Mouse (Mus musculus): Measurements from ENCODE around the gene Sarnp.
A peak's percentile ranks its signal among the peaks of the same experiment; 100 is the strongest.

Sarnp gene

GRCm38 (mm10) chr10:128817033-128817432 lies at the start of gene Sarnp:
Gene Sarnp, plus strand, starts transcription at chr10:128817333.
- DNase-seq (ENCODE audit: low spot score): no peak

- peak; percentile 25 for DNase-seq (ENCODE audit: low spot score)
Measured at GRCm38 (mm10) chr10:128772895-128773294, 44.2 kb upstream of the Sarnp start.

- DNase-seq (ENCODE audit: low spot score): peak; percentile 28
Measured at GRCm38 (mm10) chr10:128773685-128774084, 43.4 kb upstream of the Sarnp start.

DNA sequence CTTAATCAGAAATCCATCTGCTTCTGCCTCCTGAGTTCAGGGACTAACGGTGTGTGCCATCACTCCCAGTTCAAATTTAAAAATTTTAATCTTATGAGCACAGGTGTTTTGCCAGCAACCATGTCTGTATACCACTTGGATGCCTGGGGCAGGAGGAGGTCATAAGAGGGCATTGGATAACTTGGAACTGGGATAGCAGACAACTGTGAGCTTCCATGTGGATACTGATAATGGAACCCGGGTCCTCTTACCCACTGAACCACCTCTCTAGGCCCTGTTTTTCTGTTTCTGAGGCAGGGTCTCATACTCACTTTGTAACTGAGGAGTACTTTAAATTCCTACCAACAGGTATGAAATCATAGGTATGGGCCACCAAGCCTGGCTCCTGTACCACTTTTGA lies 38.7 kb upstream of the Sarnp start:
- DNase-seq (ENCODE audit: low spot score): no peak

DNA sequence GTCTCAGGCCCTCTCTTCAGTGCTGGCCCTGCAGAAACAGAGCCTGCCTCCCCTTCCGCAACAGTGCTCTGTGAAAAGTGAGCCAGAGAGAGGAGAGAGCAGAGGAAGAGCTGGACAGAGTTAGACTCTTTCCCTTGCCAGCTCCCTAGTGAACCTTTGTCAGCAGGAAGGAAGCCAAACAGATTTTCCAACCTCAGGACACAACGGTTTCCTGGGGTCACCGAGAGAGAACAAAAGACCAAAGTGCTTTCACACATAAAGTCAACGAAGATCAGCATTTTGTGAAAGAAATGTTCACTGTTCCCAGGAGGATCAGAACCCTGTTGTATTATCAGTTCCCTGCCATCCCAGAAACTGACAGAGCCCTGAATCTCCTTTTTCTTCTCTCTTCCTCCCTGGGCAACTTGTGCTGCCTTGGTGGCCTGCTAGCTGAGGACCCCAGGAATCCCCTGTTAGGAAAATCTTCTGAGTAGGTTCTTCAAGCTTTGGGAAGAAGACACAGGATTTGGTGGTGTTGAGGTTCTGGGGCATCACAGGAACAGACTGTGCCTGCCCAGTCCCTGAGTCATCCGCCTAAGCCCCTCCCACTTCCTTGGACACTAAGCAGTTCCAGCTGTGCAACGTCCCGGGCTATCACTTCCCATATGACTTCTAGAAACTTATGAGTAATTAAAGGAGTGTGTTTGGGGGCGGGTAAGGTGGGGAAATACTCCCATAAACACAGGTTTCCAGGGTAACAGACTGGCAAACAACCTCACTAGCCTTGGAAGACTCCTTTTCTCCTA lies 37.9 kb upstream of the Sarnp start:
- DNase-seq (ENCODE audit: low spot score): no peak

GRCm38 (mm10) chr10:128780200-128780599 lies 36.9 kb upstream of the Sarnp start:
- no peak for DNase-seq (ENCODE audit: low spot score)

DNA sequence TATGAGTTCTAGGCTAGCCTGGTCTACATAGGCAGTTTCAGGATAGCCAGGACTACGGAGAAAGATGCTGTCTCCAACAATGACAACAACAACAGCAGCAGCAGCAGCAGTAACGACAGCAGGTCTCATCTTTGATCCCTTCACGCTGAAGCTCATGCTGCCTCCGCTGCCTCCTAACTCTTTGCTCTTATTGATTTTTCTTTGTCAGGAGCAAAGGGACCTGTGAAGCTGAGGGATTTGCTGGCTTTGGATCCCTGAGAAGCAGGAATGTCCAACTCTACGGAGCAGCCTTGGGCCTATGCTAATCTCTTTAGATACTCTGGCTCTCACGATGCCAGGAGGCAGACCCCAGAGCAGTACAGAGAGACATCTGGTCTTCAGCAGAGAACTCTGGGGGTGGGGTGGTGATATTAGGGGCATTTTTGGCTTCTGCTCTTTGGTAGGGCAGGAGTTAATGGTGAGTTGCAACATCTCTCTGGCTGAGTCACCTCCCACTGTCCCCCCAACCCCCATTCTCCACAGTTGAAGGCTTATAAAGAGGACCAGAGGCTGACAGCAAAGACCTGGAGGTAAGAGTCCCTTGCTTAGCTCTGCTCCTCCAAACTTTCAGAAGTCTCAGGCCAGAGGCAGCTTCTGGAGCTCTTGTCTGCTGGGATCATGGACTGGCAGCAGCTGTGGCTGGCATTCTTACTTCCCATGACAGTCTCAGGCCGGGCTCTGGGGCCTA lies 26.6 kb upstream of the Sarnp start, which contains the start of gene Mmp19:
Gene Mmp19, plus strand, starts transcription at position 513 of the 727 bp plus-strand sequence.
- peak; percentile 9 for DNase-seq (ENCODE audit: low spot score)

- no peak for DNase-seq (ENCODE audit: low spot score)
Measured at GRCm38 (mm10) chr10:128792041-128792440, 25.1 kb upstream of the Sarnp start.

GRCm38 (mm10) chr10:128793258-128793657 lies 23.9 kb upstream of the Sarnp start:
- DNase-seq (ENCODE audit: low spot score): no peak

- no peak for DNase-seq (ENCODE audit: low spot score)
Measured at GRCm38 (mm10) chr10:128794391-128794790, 22.7 kb upstream of the Sarnp start.

DNA sequence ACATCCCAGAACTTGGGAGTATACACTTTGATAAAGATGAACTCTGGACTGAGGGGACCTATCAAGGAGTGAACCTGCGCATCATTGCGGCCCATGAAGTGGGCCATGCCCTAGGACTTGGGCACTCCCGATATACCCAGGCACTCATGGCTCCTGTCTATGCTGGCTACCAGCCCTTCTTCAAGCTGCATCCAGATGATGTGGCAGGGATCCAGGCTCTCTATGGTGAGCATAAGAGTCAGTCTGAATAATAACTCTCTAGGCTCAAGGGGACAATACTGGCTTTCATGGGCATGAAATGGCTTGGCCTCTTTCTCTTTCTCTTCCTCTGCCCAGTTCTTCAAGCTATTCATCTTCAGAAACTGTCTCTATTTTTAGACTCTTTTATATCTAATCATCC lies 21.6 kb upstream of the Sarnp start:
- DNase-seq (ENCODE audit: low spot score): no peak

- DNase-seq (ENCODE audit: low spot score): no peak
Measured at GRCm38 (mm10) chr10:128798676-128799075, 18.5 kb upstream of the Sarnp start.

DNA sequence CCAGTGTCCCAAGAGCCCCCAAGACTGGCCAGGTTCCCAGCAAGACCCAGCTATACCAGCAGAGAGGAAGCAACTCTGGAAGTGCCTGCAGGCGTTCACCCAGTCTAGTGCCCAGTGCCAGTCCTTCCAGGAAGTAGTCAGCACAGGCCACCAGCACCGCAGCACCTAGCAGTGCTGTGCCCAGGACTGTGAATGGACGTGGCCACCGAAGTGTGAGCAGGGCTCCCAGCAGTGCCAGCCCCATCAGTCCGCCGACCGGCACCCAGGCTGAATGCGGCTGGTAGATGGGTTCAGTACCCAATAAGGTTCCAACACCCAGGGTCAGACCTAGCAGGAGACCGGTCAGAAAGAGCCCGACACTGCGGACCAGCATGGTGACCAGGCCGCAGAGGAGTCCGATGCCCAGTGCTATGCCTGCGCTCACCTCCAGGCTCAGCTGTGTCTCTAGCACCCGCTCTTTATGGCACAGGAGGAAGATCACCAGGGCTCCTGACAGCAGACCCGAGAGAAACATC lies 15.1 kb upstream of the Sarnp start:
- no peak for DNase-seq (ENCODE audit: low spot score)

GRCm38 (mm10) chr10:128802956-128803355 lies 14.2 kb upstream of the Sarnp start:
- DNase-seq (ENCODE audit: low spot score): no peak

DNA sequence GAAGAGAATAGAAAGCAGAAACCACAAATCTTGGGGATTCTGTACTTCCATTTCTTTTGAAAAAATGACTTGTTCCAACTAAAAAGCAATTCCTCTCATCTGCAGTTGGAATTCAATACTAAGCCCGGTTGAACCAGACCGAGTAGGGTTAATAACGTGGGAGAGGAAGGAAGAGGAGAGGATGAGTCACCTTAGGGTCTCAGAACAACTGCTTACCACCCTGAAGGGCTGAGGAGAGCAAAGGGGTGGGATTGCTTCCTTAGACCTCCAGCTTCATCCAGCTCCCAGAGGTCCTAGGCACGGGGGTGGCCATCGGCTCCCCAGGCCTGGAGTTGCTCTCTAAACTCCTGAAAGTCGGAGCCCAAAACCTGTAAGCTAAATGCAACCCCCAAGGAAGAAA lies 13.8 kb upstream of the Sarnp start:
- no peak for DNase-seq (ENCODE audit: low spot score)

GRCm38 (mm10) chr10:128803771-128804270 lies 13.3 kb upstream of the Sarnp start, which contains the start of gene Dnajc14:
Gene Dnajc14, plus strand, starts transcription at chr10:128804062.
- no peak for DNase-seq (ENCODE audit: low spot score)

GRCm38 (mm10) chr10:128804271-128805091 lies 12.7 kb upstream of the Sarnp start, which contains the start of gene Tmem198b:
Gene Tmem198b, minus strand, starts transcription at chr10:128804370.
- DNase-seq (ENCODE audit: low spot score): peak; percentile 84

- peak; percentile 96 for DNase-seq (ENCODE audit: low spot score)
Measured at GRCm38 (mm10) chr10:128805092-128806000, 11.8 kb upstream of the Sarnp start.

DNA sequence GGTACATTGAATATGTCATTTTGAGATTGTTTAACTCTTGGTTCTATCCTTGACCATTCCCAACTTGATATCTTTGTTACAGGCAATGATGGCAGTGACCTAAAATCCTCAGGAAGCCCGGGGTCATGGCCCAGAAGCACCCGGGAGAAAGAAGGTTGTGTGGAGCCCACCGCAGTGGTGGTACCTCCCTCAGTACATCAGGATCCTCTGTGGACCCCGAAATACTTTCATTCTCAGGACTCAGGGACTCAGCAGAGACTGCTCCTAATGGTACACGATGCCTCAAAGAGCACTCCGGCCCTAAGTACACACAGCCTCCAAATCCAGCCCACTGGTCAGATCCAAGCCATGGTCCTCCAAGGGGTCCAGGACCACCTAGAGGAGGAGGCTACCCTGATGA lies 11.0 kb upstream of the Sarnp start:
- no peak for DNase-seq (ENCODE audit: low spot score)

GRCm38 (mm10) chr10:128807018-128807417 lies 10.1 kb upstream of the Sarnp start:
- DNase-seq (ENCODE audit: low spot score): no peak

GRCm38 (mm10) chr10:128820217-128820616 lies 3.1 kb downstream of the Sarnp start:
- DNase-seq (ENCODE audit: low spot score): no peak
